Mouse (Mus musculus) inflammation-experienced regulatory T-cells, adult 16 weeks (primary cell): ENCODE results near the gene Galr2. TPM values are rescaled to one million over a fixed set of nuclear protein-coding genes. Genes with fewer than 3 reads are reported as not detected.

Experiments
- polyA plus RNA-seq: library from polyadenylated mRNA; unstranded; fragments of 100-300 nt; shearing (Covaris generic); gene quantifications from one replicate; pipeline ENCODE4 v1.2.1, GENCODE M21; 2017

Galr2 gene
- not detected for polyA plus RNA-seq

DNA sequence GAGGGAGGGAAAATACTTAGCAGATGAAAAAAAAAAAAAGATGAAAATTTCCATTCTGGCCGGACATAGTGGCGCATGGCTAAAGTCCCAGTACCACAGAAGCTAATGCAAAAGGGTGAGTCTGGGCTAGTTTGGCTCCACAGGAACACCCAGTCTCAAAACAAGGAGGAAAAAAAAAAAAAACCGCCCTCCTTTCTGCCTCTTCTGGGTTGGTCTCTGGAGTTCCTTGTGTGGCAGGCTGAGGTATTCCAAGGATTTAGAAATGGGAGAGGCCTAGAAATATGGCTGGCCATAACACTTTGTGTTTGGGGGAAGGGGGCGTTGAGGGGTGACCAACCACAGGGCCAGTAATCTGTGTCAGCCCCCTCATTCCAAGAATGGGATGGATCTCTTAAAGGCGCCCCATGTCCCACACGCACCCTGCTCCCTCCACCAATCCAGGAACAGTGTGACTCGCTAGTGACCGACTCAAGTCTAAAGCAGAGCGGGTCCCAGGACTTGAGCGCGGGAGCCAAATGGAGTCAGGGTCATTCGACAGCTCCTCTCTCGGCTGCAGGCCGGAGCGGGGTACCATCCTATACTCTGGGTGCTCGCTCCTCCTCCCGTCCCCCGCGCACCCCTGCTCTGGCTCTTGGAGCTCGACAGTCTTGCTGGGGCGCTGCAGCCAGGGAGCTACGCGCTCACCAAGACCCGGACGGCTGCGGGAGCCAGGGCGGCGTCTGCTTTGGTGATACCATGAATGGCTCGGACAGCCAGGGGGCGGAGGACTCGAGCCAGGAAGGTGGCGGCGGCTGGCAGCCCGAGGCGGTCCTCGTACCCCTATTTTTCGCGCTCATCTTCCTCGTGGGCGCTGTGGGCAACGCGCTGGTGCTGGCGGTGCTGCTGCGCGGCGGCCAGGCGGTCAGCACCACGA is at the start of gene Galr2:
Galr2 (plus strand) TSS at position 189 of the 913 bp plus-strand sequence.

DNA sequence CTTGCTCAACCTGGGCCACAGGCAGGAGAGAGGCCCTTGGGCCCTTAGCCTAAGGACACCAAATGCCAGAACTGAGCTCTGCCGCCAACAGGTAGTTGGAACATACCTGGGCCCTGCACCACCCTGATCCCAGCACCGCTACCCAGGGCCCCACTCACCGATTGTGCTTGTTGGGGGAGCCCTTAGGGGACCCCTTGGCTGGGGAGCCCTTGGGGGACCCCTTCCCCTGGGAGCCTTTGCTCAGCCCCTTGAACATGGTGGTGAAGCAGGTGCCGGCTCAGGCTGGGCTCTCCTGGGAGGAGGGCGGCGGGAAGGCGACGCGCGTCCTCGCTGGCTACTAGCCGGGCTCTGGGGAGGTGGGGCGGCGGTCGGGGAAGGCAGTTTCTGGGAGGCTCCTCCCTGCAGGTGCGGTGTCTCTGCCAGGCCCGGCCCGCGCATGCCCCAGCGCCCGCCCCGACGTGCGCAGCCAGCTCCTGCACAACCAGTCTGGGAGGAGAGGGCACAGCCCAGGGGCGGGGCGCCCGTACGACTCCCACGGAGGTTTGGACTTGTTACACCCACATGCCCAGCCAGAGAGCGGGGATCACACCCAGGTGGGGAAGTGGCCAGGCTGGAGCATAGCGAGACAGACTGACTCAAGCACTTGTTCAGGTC is 42.9 kb upstream of the Galr2 start, which contains the start of gene Evpl:
Evpl (minus strand) TSS at position 336 of the 654 bp plus-strand sequence.

GRCm38 (mm10) chr11:116274045-116274666 is 6.6 kb upstream of the Galr2 start, which contains the start of gene Srp68:
Gene Srp68, minus strand, starts transcription at chr11:116274217.

DNA sequence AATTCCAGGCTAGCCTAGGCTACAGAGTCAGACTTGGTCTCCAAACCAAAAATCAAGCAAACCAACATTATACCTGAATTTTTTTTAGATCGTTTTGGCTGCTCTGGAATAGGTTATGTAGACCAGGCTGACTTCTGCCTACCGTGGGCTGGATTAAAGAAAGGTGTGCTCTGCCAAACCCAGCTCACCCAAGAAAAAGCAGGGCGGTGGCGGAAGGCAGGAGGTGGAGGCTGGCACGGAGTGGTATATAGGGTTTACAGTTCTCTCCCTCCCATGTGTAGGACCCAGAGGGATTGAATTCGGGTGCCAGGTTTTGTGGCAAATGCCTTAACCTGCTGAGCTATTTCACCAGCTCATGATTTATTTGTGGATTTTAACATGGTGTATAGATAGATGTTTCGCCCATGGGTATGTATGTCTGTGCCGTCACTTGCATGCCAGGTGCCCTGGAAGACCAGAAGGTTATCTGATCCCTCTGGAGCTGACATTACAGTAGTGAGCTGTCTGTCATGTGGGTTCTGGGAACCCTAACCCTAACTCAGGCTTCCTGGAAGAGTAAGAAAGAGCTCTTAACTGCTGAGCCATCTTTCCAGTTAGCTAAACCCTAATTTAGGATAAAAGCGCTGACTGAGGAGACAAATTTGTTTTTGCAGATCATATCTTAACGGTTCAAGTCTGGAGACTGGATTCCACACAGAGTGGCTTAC is 26.4 kb downstream of the Galr2 start, which contains the start of gene Exoc7:
Exoc7 (minus strand) TSS at position 215 of the 707 bp plus-strand sequence.

Other genes starting within 250 kb of the Galr2 start
- gene Unc13d, start 203.0 kb upstream of the Galr2 start, polyA plus RNA-seq, result 202 TPM
- gene Wbp2, start 193.9 kb upstream of the Galr2 start, polyA plus RNA-seq, result 214 TPM
- 0.32 TPM for gene Trim47, start 153.7 kb upstream of the Galr2 start, polyA plus RNA-seq
- gene Trim65, start 149.8 kb upstream of the Galr2 start, polyA plus RNA-seq, result 9.8 TPM
- gene Mrpl38, start 142.1 kb upstream of the Galr2 start, polyA plus RNA-seq, result 91.0 TPM
- gene Fbf1, start 112.8 kb upstream of the Galr2 start, polyA plus RNA-seq, result 10.1 TPM
- gene Ten1, start 82.1 kb upstream of the Galr2 start, polyA plus RNA-seq, result 62.6 TPM
- 24.7 TPM for gene Acox1, start 81.9 kb upstream of the Galr2 start, polyA plus RNA-seq
- 0.12 TPM for gene Evpl, start 42.9 kb upstream of the Galr2 start, polyA plus RNA-seq
- 91.6 TPM for gene Srp68, start 6.7 kb upstream of the Galr2 start, polyA plus RNA-seq
- gene Exoc7, start 26.3 kb downstream of the Galr2 start, polyA plus RNA-seq, result 102 TPM
- 0.11 TPM for gene Foxj1, start 54.5 kb downstream of the Galr2 start, polyA plus RNA-seq
- gene Rnf157, start 132.1 kb downstream of the Galr2 start, polyA plus RNA-seq, result 1.9 TPM
- gene Ubald2, start 153.2 kb downstream of the Galr2 start, polyA plus RNA-seq, result 31.8 TPM
- not detected for gene Qrich2, start 185.3 kb downstream of the Galr2 start, polyA plus RNA-seq
- gene Prpsap1, start 213.3 kb downstream of the Galr2 start, polyA plus RNA-seq, result 41.5 TPM
- gene Sphk1, start 250.0 kb downstream of the Galr2 start, polyA plus RNA-seq, result not detected